Mouse (Mus musculus) subcutaneous adipose tissue, adult 2 months (tissue): ENCODE data around the gene Spata17. TPM values are rescaled to one million over a fixed set of nuclear protein-coding genes. Genes with fewer than 3 reads are reported as not detected.

Source experiments
- polyA plus RNA-seq: library from polyadenylated mRNA; depleted of rRNA; stranded (reverse); fragments of >200 nt; gene quantifications from 2 replicates; pipeline ENCODE4 v1.2.3, GENCODE M21; 2012; ENCODE audit warnings: low replicate concordance; rRNA removed

The Spata17 gene
- polyA plus RNA-seq: 0.63 and 0.75 TPM in 2 replicates

GRCm38 (mm10) chr1:187215181-187216116, at the start of gene Spata17, which contains the start of gene Gpatch2:
Gene Spata17 (minus strand): TSS chr1:187215465.
Gene Gpatch2 (plus strand): TSS chr1:187215508.

Other genes starting within 250 kb of the Spata17 start
- not detected in 2 replicates for gene D1Pas1, start 248.0 kb downstream of the Spata17 start, polyA plus RNA-seq
- 10.2 and 14.8 TPM in 2 replicates for gene Gpatch2, start within 50 bp of the Spata17 start, polyA plus RNA-seq